Mouse (Mus musculus): ENCODE measurements around the gene Fbxo31.

GRCm38 (mm10) chr8:121561636-121562345 is 16.8 kb downstream of the Fbxo31 start:
- TF ChIP-seq POLR2A (IDR thresholded peaks at IDR 0.05; ENCODE audit: insufficient read depth, low read depth, low read length) (no peak), CTCF (IDR thresholded peaks at IDR 0.05; ENCODE audit: insufficient read depth, low read depth, low read length) (no peak)

All from olfactory bulb, adult 2 months (tissue).